Mouse (Mus musculus) urinary bladder, postnatal 10 days (tissue): ENCODE data around the gene Tom1.

Experiments used
- DNase-seq: peaks from one replicate; pipeline ENCODE4 v3.0.0; 2022; ENCODE audit warnings: low spot score

Tom1 gene

DNA sequence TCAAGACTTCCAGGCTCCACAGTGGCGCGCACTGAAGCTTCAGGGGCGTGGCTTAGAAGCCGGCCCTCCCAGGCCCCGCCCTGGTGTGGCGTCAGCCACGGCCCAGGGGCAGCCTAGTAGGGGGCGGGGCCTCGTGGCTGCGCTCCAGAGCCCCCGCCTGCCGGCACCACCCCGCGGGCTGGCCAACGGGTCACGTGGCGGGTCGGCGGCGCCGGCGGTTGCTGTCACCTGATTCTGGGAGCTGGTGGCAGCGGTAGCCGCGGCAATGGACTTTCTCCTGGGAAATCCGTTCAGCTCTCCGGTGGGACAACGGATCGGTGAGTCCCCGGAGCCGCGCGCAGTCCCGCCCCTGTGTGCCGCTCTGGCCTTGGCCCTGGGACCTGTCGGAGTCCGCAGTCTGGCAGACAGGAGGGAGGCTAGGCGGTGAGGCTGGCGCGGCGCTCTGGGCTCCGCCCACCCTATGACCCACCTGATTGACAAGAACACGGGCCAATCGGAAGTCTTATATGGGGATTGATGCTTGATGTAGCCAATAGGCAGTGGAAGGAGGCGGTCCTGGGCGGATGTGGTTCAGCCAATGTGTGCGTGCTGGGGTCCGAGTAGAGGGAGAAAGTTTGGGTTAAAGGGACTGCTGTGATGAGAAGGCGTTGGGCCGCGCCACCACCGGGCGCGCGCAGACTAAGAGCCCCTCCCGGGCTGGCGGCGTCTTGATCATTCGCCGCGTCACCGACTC lies at the start of gene Tom1:
Tom1 (plus strand) TSS at position 195 of the 733 bp plus-strand sequence.
- peak; percentile 90 for DNase-seq

DNA sequence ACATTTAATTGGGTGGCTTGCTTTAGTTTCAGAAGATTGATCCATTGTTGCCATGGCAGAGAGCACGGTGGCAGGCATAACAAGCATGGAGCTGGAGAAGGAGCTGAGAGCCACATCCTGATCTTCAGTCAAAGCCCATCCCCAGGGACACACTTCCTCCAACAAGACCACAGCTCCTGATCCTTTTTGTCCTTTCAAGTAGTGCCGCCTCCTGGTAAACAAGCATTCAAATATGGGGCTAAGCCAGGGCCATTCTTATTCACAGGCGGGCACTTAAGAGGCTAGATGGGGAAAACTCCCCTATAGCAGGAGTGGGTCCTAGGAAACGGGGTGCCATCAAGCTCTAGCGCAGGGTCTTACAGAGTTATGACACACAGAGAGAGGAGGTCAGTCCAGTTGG lies 46.1 kb upstream of the Tom1 start:
- no peak for DNase-seq

DNA sequence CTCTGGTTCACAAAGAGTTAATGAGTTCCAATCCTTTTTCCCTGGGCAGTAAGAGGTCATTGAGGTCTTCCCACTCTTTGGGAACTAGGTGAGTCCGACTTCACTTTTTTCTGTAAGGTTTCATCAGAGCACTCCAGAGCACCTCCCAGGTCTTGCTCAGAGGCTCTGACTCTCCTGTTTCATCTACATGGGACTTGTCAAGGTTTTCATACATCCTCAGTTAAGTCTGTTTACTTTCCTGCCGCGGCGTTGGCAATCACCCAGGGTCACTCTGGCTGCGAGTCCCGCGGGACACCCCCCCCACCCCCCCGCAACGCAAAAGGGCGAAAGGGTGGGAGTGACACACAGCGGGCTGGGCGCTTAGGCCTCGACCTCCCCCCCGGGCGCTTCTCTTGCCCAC lies 43.5 kb upstream of the Tom1 start:
- no peak for DNase-seq

DNA sequence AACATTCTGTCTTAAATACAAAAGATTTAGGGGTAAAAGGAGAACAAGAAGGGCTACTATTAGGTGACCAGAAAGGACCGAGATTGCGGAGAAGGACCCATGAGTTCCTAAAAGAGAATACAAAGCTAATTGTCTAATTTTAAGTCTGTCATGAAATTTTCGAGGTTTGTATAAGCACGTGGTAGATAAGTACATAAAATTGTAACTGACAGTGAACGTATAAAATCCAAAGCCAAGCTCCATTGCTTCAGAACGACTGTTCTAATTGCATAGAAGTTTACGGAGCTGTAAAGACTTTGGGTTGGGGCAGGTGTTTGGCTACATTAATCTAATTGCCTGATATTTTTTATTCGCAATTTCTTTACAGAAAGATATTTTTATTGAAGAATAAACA lies 40.4 kb upstream of the Tom1 start, which contains the start of gene Hmgxb4:
Hmgxb4 (plus strand) TSS at position 276 of the 394 bp plus-strand sequence.
- DNase-seq: no peak

DNA sequence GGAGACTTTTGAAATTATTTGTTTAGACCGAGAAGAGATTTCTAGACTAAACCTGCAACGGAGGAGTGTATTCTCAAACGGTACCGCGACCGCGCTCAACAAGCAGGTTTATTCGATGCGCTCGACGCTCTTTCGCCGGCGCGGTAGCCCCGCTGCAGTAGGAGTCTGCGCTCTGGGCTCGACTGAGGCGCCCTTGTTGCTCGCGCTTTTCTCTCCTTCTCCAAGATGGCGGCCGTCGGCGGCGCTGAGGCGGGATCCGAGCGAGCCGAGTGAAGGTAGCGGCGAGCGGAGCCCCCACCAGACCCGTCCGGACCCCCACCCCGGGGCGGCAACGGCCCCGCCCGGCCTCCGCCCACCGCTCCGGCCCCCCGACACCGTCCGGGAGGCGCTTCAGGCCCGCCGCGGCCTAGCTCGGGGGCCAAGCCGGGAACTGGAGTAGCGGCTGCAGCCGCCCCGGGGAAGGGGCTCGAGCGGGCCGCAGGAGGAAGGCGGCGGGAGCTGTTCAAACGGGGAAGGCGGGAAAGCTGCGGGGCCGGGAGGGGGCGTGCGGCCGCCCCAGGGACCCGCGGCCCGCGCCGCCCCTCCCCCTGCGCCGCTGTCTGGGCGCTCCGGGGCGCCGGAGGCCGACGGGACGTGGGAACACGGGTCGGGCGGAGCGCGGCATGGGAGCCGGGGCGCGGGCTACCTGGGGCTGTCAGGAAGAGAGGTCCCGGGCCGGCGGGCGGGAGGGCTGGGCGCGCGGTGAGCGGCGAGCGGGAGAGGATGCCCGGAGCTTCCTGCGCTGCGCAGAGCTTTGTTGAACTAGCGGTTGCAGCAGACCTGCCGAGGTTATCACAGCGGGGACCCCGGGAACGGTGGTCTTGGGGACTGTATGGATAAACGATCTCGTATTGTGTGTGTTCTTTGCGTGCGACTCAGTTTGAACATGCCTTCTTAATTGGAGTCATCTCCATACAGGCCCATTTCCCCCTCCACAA lies 39.7 kb upstream of the Tom1 start:
- DNase-seq: peak; percentile 37

DNA sequence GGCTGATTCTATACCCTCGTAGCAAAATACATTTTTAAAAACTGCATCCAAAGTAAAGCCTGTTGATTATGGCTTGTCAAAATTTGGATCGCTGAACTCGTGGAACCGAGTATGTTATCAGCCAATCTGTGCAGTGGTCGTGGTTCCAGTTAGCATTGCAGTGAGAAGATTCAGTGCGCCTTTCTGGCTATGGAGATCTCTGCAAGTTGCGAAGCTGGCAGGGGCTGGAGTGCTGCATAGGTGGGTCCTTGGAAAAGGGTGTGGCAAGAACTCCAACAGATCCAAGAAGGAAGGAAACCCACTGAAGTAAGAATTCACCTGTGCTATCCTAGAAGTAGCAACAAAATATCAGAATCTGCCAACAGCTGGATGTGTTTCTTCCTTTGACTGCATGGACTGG lies 39.0 kb upstream of the Tom1 start:
- DNase-seq: no peak

DNA sequence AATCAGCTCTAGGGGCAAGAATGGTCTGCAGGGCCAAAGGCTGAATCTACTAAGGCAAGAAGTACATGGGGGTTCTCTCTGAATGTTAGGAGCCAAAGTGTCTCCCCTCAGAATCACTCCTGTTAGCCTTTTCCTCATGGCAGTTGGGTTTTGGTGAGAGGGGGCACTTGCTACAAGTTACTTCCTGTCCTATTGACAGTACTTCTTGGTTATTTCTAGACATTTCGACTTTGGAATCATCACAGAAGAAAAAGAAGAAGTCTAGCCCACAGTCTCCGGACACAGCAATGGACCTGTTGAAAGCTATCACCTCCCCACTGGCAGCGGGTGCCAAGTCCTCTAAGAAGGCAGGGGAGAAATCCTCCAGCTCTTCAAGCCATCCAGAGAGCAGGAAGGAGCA lies 33.1 kb upstream of the Tom1 start:
- no peak for DNase-seq

DNA sequence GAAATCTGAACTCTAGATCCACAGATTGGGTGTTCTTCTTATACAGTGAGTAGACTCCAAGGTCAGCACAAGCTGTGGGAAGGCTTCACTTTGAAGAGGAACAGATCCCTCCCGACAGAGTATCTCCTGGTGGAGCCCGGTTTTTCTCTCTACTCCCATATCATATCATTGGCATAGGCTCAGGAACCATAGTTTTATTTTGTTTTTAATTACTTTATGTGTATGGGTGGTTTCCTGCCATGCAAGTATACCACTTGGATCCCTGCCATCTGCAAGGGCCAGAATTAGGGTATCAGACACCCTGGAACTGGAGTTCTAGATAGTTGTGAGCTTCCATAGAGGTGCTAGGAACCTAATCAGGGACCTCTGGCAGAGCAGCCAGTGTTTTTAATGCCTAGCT lies 24.7 kb upstream of the Tom1 start:
- no peak for DNase-seq

DNA sequence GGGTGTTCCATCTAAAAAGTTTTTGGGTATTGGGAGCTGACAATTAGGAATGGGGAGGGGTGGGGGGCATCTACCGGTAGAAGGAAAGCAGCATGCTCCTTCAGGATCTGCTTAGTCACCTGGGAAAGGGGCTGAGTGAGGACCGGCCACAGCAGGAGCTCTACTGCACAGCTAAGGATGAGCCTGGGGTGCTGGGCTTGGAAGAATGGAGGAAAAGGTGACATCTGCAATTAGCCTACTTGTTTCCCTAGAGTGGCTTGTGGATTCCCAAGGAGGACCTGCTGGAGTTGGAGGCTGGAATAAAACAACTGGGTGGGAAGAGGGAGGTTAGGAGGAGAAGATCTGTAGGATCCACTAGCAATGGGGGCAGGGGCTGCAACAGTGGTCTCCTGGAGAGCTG lies 19.9 kb upstream of the Tom1 start:
- DNase-seq: no peak

DNA sequence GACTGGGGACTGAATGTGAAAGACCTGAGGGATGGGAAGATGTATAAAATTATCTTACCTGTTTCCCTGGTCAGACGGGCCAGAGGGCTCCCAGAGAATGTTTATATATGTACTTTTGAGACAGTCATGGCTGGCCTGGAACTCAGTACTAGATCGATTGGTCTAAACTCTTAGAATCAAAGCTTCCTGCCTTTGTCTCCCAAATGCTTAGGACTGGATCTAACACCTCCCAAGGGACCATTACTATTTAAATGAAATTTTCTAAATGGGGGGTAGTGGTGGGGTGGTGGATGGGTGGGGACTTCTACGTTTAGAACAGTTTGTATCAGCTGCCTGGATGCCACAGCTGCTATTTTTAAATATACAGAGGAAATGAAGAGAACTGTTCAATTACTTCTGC lies 19.5 kb upstream of the Tom1 start:
- DNase-seq: no peak

DNA sequence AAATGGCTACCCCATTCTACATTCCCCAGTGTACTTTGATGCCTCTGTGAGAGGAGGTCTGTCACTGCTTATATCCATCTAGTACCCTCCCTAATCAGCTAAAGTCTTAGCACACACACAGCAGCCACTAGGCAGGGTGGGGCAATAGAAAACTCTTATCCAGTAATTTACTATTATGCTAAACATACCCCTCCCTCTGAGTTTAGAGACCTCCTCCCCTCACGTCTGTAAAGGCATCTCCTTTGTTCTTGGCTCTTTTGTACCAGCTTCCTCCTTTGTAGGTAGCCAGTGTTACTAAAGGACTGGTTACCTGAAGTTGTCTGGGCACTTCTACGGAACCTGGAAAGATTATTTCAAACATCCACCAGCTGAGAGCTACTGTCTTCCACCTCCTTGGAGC lies 17.5 kb upstream of the Tom1 start:
- no peak for DNase-seq

DNA sequence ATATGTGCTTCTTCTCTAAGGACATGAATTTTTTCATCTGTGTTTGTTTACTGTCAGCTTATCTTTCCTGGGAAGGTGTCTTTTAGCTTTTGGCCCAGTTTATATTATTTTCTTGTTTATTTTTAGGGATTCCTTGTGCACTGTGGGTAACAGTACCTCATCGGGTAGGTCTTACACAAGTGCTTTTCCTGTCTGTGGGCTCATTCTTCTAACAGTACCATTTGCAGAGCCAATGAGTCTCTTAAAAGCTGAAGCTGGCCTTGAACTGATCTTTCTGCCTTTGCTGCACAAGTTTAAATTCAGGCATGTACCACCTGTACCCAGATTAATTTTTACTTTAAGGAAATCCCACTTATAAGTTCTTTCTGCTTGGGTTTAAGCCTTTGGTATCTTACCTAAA lies 17.1 kb upstream of the Tom1 start:
- no peak for DNase-seq

DNA sequence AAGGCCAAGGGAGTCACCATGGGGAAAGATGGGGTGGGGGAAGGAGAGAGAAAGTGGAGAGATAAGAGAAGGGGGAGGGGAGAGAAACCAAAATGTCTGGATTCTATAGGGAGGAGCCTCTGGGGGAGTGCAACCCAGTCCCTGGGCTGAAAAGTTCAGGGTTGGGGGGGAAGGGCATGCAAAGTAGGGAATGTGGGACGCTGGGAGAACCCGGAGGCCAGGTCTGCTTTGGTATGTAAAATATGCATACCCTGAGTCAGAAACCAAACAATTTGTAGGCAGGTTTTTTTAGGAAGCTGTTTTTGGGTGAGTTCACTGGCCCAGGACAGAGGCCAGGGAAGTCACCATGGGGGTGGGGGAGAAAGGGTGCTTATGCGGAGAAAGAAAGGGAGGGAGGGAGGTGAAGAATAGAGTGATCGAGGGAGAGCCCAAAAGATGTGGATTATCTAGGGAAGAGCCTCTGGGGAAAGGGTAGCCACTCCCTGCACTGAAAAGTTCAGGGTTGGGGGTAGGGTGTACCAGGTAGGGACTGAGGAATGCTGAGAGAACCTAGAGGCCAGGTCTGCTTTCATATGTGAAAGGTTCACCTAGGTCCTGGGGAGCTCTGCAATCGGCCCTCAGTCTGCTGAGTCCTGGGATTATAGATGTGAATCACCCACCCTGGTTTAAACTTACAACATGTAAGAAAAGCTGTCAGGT lies 15.1 kb upstream of the Tom1 start:
- DNase-seq: no peak

DNA sequence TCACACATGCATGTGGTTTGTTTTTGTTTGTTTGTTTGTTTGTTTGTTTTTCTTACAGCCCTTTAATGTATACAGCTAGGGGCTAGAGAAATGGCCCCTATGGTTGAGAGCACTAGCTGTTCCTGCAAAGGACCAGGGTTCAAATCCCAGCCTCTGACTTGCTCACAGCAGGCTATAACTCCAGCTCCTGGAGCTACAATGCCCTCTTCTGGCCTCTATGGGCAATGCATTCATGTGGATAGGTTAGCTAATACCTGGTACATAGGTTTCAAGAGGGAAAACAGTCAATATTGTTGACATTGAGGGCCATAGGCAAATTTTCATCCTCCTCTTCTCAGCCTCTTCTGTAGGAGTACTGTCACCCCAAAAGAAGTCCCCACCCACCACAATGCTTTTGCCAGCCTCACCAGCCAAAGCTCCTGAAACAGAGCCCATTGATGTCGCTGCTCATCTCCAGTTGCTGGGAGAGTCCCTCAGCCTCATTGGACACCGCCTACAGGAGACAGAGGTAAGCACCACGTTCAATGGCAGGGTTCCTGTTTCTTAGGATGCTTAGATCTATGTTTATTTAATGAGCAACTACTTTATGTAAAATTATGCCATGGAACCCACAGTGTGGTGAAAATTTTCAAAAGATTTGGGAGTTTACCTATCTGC lies 9.7 kb upstream of the Tom1 start:
- DNase-seq: no peak

DNA sequence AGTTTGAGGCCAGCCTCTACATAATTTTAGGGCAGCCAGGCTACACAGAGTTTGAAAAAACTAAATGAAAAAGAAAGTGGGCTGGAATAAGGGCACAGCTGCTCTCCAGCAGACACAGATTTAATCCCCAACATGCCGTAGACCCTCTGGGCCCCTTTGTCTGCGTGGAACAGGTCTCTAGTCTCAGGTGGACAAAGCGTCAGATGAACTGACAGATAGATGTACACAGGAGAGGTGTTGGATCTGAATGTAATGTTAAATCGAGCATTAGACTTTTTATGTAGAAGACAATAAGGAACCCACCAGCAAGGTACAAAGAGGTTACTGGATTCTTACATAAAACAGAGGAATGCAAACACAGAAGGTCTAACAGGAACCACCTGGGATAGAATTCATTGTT lies 7.7 kb upstream of the Tom1 start:
- no peak for DNase-seq

DNA sequence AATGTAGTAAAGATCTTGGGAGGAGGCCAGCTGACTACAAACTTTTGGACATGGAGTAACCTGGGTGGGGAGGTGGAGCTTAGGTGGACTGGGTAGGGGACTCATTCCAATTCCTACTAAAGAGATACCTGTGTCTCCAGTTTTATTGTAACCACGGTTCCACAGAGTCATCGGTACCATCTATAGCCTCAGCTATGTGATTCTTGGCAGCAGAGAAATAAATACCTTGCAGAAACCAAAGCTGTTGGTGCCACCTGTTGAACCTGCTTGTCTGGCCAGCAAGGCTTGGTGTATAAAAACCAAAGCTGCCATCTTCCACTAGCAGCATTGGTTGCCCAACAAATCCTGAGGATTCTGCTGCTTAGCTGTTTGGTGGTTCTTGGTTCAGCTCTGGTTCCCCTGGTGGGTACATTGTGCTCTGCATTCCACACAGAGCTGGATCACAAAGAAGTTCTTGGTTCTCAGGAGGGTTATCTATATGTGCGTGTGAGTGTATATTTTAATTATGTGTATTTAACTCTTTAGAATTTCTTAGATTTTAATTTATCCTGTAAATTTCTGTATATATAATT lies 3.0 kb upstream of the Tom1 start:
- no peak for DNase-seq

DNA sequence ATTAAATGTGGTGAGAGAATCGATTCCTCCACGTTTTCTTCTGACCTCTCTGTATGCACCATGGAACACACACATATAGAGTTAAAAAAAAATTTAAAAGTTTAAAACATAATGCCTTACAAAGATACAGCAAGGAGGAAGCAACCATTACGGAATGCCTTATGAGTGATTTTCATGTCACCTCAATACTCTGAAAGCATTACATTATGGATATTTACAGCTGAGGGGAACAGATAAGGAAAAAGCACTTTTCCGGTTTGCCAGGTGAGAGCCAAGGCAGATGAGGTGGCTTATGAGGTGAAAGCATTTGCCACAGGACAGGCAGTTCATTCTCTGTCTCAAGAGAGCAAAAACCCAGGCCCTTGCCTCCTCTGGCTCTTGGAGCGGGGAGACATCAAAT lies 544 bp upstream of the Tom1 start:
- no peak for DNase-seq

DNA sequence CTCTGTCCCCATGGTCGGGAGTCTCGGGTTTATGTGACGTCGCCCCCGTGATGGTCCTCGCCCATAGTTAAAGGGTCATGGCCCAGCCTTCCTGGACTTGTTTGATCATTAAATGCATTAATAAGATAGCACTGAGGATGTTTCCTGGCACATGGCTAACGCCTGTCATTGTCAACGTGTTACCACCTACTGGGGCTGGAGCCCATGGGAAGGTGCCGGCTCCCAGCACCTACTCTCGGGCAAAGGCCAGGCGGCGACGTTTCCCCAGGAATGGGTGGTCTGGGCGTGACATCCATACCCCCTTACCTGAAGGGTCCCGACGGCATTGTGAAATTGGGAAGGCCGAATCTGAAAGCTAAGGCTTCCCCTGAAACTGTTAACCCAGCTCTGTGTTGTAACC lies 780 bp downstream of the Tom1 start:
- no peak for DNase-seq

DNA sequence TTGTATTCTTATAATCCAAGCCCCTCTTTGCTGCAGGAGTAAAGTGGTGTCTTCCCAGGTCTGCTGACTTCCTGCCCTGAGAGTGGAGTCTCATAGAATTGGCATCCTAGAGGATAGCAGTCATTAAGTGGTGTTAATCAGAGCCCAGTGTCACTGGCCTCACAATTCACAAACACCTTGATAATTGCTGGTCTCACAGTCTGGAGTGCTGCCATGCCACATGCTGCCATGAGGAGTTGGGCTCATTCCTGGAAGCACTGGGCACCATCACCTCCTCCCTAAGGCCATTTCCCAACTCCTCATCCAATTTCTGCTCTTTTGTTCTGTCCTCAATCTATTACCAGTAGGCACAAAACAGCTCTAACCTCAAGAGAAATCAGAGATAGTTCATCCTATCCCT lies 2.1 kb downstream of the Tom1 start:
- DNase-seq: no peak

DNA sequence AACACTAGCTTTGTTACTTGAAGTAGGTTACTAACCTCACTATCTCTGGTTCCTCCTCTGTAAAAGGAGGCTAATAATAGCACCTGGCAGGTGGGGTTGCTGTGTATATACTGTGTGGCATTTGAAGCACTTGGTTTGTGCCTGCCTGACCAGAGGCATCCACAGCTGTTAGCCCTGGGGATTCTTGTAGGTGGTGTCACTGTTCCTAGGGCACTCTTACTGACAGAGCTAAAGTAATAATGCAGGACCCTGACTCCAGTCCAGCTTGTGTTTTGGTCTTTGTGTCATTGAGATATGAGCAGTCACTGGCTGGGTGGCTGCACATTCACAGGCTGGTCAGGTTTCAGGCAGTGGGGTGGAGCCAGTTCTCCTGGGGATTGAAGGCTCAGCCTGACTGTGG lies 5.0 kb downstream of the Tom1 start:
- no peak for DNase-seq

DNA sequence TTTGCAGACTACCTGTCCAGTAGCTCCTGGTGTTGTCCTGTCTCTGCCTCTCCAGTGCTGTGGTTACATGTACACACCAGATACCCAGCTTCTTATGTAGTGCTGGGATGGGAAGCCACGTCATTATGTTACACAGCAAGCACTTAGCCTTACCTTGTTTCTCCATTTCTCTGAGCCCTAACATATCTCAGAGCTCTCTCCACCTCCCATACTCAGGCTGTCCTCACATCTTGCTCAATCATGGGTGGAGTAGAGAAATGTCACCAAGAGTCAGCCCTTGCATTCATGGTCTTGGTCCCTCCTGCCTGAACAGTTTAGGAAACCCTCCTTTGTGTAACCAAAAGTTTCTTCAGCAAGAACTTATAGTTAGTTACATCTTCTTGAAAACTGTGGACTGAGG lies 6.2 kb downstream of the Tom1 start:
- no peak for DNase-seq

DNA sequence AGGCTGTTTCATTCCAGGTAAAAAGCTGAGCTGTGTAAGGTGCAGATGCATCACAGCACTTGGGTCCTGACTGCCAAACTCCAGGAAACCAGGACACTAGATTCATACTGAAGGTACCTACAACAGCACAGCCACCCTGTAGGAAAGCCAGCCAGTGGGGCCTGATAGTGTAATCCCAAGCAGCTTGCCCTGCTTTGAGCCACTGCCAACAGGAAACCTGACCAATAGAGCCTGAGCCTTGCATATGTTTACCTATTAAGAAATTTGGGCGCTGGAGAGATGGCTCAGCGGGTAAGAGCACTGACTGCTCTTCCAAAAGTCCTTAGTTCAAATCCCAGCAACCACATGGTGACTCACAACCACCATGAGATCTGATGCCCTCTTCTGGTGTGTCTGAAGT lies 8.7 kb downstream of the Tom1 start:
- DNase-seq: no peak
